Mouse (Mus musculus): Measurements from ENCODE around the gene Cntnap5b. TPM values are rescaled to one million over a fixed set of nuclear protein-coding genes. Genes with fewer than 3 reads are reported as not detected.

Cntnap5b gene
- polyA plus RNA-seq, 1 experiment from 2014 or later, result not detected

GRCm38 (mm10) chr1:100163588-100164357 is 391.2 kb downstream of the Cntnap5b start:
- no peak for DNase-seq (ENCODE audit: low spot score)

- no peak for DNase-seq (ENCODE audit: low spot score)
Observed at GRCm38 (mm10) chr1:100171566-100171965, 399.0 kb downstream of the Cntnap5b start.

GRCm38 (mm10) chr1:100180050-100180449 is 407.5 kb downstream of the Cntnap5b start:
- DNase-seq (ENCODE audit: low spot score), result peak; percentile 86

GRCm38 (mm10) chr1:100231980-100232608 is 459.5 kb downstream of the Cntnap5b start:
- DNase-seq (ENCODE audit: low spot score), result no peak

GRCm38 (mm10) chr1:100251964-100252363 is 479.4 kb downstream of the Cntnap5b start:
- no peak for DNase-seq (ENCODE audit: low spot score)

GRCm38 (mm10) chr1:100310687-100311086 is 538.1 kb downstream of the Cntnap5b start:
- no peak for DNase-seq (ENCODE audit: low spot score)

- DNase-seq (ENCODE audit: low spot score), result no peak
Observed at GRCm38 (mm10) chr1:100331066-100331465, 558.5 kb downstream of the Cntnap5b start.

GRCm38 (mm10) chr1:100369415-100370113 is 597.0 kb downstream of the Cntnap5b start:
- DNase-seq (ENCODE audit: low spot score), result no peak

GRCm38 (mm10) chr1:100386252-100386651 is 613.7 kb downstream of the Cntnap5b start:
- DNase-seq (ENCODE audit: low spot score), result no peak

- DNase-seq (ENCODE audit: low spot score), result no peak
Observed at GRCm38 (mm10) chr1:100394034-100394433, 621.5 kb downstream of the Cntnap5b start.

- no peak for DNase-seq (ENCODE audit: low spot score)
Observed at GRCm38 (mm10) chr1:100416658-100417224, 644.2 kb downstream of the Cntnap5b start.

GRCm38 (mm10) chr1:100430038-100430774 is 657.6 kb downstream of the Cntnap5b start:
- DNase-seq (ENCODE audit: low spot score), result no peak

- DNase-seq (ENCODE audit: low spot score), result no peak
Observed at GRCm38 (mm10) chr1:100463877-100464276, 691.3 kb downstream of the Cntnap5b start.

GRCm38 (mm10) chr1:100465226-100465625 is 692.7 kb downstream of the Cntnap5b start:
- no peak for DNase-seq (ENCODE audit: low spot score)

GRCm38 (mm10) chr1:100467595-100467994 is 695.0 kb downstream of the Cntnap5b start:
- no peak for DNase-seq (ENCODE audit: low spot score)

- no peak for DNase-seq (ENCODE audit: low spot score)
Observed at GRCm38 (mm10) chr1:100509866-100510265, 737.3 kb downstream of the Cntnap5b start.
